Mouse (Mus musculus) neural tube, embryonic 13.5 days (tissue): ENCODE measurements around the gene Tmem151b. TPM values are rescaled to one million over a fixed set of nuclear protein-coding genes. Genes with fewer than 3 reads are reported as not detected.

ENCODE experiments used
- ATAC-seq: fragments of 200-750 bp; cut with Nextera tagmentation; 2 replicates; pipeline ENCODE4 v1.8.0; 2017; ENCODE audit warnings: low read depth, mild to moderate bottlenecking, moderate TSS enrichment, moderate library complexity
- H3K27ac ChIP-seq: fragments of 300-500 bp; sonication (generic); replicated peaks from 2 replicates; pipeline ENCODE4 v1.5.1; 2015; ENCODE audit warnings: moderate library complexity, mild to moderate bottlenecking, inconsistent platforms
- H3K27me3 ChIP-seq: fragments of 300-500 bp; sonication (generic); 2 replicates; pipeline ENCODE4 v1.6.1; 2015; ENCODE audit warnings: mild to moderate bottlenecking, inconsistent platforms
- H3K36me3 ChIP-seq: fragments of 300-500 bp; sonication (generic); 2 replicates; pipeline ENCODE4 v1.6.1; 2015; ENCODE audit warnings: mild to moderate bottlenecking, inconsistent platforms
- H3K4me1 ChIP-seq: fragments of 300-500 bp; sonication (generic); replicated peaks from 2 replicates; pipeline ENCODE4 v1.6.1; 2015; ENCODE audit warnings: inconsistent platforms
- H3K4me2 ChIP-seq: fragments of 300-500 bp; sonication (generic); 2 replicates; pipeline ENCODE4 v1.6.1; 2015; ENCODE audit warnings: inconsistent platforms, mild to moderate bottlenecking, moderate library complexity
- H3K4me3 ChIP-seq: fragments of 300-500 bp; sonication (generic); 2 replicates; pipeline ENCODE4 v1.5.1; 2015; ENCODE audit warnings: mild to moderate bottlenecking, inconsistent platforms
- H3K9ac ChIP-seq: fragments of 300-500 bp; sonication (generic); 2 replicates; pipeline ENCODE4 v1.6.1; 2015; ENCODE audit warnings: moderate library complexity, mild to moderate bottlenecking, inconsistent platforms
- H3K9me3 ChIP-seq: fragments of 300-500 bp; sonication (generic); 2 replicates; pipeline ENCODE4 v1.6.1; 2016; ENCODE audit warnings: inconsistent platforms
- WGBS: fragments of 180-500 bp; shearing (Covaris S2); methylation state at CpG from one replicate; pipeline ENCODE4 v1.1.7; 2015; 5-methylcytosine and 5-hydroxymethylcytosine counted together
- polyA plus RNA-seq: library from polyadenylated mRNA; unstranded; fragments of >200 nt; fragmentation: Nextera tagmentation; extraction: Ambion mirVana; gene quantifications from 2 replicates; pipeline ENCODE4 v1.2.1, GENCODE M21; 2015

Tmem151b gene
- polyA plus RNA-seq, 1 experiment from 2014 or later = 22.6 TPM

GRCm38 (mm10) chr17:45515204-45515726 is 34.2 kb downstream of the Tmem151b start:
- WGBS = 68% methylated on average over 15 of the region's 15 CpGs
- no peak overlapping the region for H3K4me3 ChIP-seq
- peaks cover 4% of the 10 kb centered on the region for H3K4me1 ChIP-seq
- no peak for ATAC-seq
- H3K27ac ChIP-seq = no peak overlapping the region
- peaks cover 38% of the 10 kb centered on the region for H3K36me3 ChIP-seq
- H3K9me3 ChIP-seq = no peaks in the 10 kb centered on the region
- H3K27me3 ChIP-seq = no peaks in the 10 kb centered on the region
- H3K9ac ChIP-seq = no peak overlapping the region
- no peak overlapping the region for H3K4me2 ChIP-seq

GRCm38 (mm10) chr17:45511757-45512156 is 37.7 kb downstream of the Tmem151b start:
- WGBS = 91% methylated on average over 4 of the region's 4 CpGs
- Histone ChIP-seq H3K27ac (no peak overlapping the region), H3K27me3 (no peaks in the 10 kb centered on the region), H3K4me1 (peaks cover 10% of the 10 kb centered on the region), H3K9me3 (no peaks in the 10 kb centered on the region), H3K4me2 (no peak overlapping the region), H3K36me3 (peaks cover 31% of the 10 kb centered on the region), H3K9ac (no peak overlapping the region), H3K4me3 (no peak overlapping the region)
- ATAC-seq = no peak

DNA sequence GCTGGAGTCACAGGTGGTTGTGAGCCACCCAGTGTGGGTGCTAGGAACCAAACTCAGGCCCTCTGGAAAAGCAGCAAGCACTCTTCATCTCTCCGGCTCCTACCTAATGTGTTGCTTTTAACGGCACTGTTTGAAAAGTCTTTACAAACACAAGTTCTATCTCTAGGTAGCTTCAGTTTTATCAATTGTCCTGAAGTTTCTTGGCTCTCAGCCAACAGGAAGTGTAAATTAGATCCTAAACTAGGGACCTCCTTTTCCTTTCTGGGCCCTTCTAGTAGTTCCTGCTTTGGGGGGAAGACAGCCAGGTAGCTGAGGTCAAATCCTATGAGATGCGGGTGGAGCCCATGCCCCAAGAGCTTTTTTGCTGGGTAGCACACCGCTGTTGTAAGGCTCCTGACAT is 38.6 kb downstream of the Tmem151b start:
- no peak for ATAC-seq
- H3K4me1 ChIP-seq = peaks cover 14% of the 10 kb centered on the region
- H3K27ac ChIP-seq = no peak overlapping the region
- 98% methylated on average over 4 of the region's 4 CpGs for WGBS
- H3K27me3 ChIP-seq = no peaks in the 10 kb centered on the region
- no peak overlapping the region for H3K4me3 ChIP-seq
- no peak overlapping the region for H3K9ac ChIP-seq
- H3K4me2 ChIP-seq = no peak overlapping the region
- H3K9me3 ChIP-seq = no peaks in the 10 kb centered on the region
- peaks cover 31% of the 10 kb centered on the region for H3K36me3 ChIP-seq

- Histone ChIP-seq H3K4me2 (peak within 1 kb of the TSS; percentile 45), H3K27me3 (no peaks in the 10 kb centered on the region), H3K9me3 (no peaks in the 10 kb centered on the region), H3K4me3 (peak within 1 kb of the TSS; percentile 67), H3K36me3 (peaks cover 25% of the 10 kb centered on the region), H3K27ac (peak within 1 kb of the TSS; percentile 91), H3K4me1 (peaks cover 14% of the 10 kb centered on the region), H3K9ac (peak within 1 kb of the TSS; percentile 80)
- peak; percentile 92 for ATAC-seq
- under 1% methylated on average over 42 of the region's 42 CpGs for WGBS
Observed at GRCm38 (mm10) chr17:45506700-45507189, 42.7 kb downstream of the Tmem151b start, which contains the start of gene Aars2. Gene Aars2 (plus strand): TSS chr17:45506841.

GRCm38 (mm10) chr17:45505941-45506465 is 43.5 kb downstream of the Tmem151b start:
- ATAC-seq = peak; percentile 37; the same call in 1 of the 2 replicates
- peaks cover 14% of the 10 kb centered on the region for H3K4me1 ChIP-seq
- WGBS = 74% methylated on average over 6 of the region's 6 CpGs
- H3K36me3 ChIP-seq = peaks cover 23% of the 10 kb centered on the region
- 0 out of 2 replicates have a peak overlapping the region, but pooled peaks have one; percentile 31 for H3K9ac ChIP-seq
- H3K9me3 ChIP-seq = no peaks in the 10 kb centered on the region
- H3K4me2 ChIP-seq = no peak overlapping the region
- H3K27ac ChIP-seq = no peak overlapping the region
- no peak overlapping the region for H3K4me3 ChIP-seq
- no peaks in the 10 kb centered on the region for H3K27me3 ChIP-seq

DNA sequence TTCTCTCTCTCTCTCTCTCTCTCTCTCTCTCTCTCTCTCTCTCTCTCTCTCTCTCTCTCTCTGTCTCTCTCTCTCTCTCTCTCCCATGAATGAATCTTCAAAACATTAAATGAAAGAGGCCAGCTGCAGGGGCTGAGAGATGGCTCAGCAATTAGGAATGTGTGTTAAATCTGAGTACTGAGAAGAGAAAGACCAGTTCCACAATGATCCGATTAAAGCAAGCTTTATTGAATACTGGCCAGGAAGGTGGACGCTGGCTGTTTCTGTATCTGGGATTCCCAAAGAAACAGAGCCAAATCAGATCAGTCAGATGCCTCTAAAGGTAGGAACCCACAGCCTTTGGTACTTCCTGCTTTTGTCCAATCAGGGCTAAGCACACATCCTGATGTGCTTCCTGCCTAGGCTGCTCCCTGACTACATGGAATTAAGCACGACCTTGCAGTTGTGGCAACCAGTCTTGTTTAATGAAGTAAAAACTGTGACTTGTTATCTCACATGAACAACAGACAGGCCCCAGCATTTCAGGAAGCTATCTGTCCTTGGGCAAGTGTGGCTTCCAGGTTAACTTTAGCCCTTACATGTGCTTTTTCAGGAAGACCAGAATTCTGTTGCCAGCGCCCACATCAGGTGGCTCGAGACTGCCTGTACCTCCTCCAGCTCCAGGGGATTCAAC is 46.0 kb downstream of the Tmem151b start:
- H3K27me3 ChIP-seq = no peaks in the 10 kb centered on the region; the same call in 1 of the 2 replicates
- no peak overlapping the region for H3K4me3 ChIP-seq
- peaks cover 2% of the 10 kb centered on the region; the same call in 1 of the 2 replicates for H3K36me3 ChIP-seq
- H3K27ac ChIP-seq = no peak overlapping the region
- no peaks in the 10 kb centered on the region for H3K9me3 ChIP-seq
- no peak overlapping the region for H3K9ac ChIP-seq
- ATAC-seq = no peak
- peaks cover 14% of the 10 kb centered on the region for H3K4me1 ChIP-seq
- 72% methylated on average over 5 of the region's 5 CpGs for WGBS
- H3K4me2 ChIP-seq = no peak overlapping the region

GRCm38 (mm10) chr17:45502324-45502723 is 47.2 kb downstream of the Tmem151b start:
- ATAC-seq = no peak
- 64% methylated on average over 4 of the region's 4 CpGs for WGBS

DNA sequence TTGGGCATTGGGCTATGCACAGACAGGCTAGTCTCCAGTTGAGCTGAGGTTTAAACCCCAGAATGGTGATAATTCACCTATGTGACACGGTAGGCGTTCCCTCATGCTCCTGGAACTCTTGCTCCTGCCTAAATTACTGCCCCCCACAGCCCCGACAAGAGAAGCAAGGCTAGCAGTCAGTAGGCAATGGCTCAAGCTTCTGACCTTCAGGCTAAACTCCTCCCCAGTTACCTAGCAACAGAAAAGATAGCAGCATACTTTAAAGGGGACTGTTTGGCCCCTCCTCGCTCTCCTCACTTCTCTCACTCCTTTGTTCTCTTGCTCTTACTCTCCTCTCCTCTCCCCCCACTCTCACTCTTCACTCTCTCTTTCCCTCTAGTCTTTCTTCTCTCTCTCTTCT is 48.5 kb downstream of the Tmem151b start:
- H3K27me3 ChIP-seq = no peaks in the 10 kb centered on the region; the same call in 1 of the 2 replicates
- H3K36me3 ChIP-seq = no peaks in the 10 kb centered on the region
- H3K4me3 ChIP-seq = no peak overlapping the region
- no peaks in the 10 kb centered on the region for H3K9me3 ChIP-seq
- H3K27ac ChIP-seq = no peak overlapping the region
- no peak overlapping the region for H3K4me2 ChIP-seq
- 0 out of 2 replicates have a peak, but pooled peaks cover under 1% of the 10 kb centered on the region for H3K4me1 ChIP-seq
- H3K9ac ChIP-seq = no peak overlapping the region
- WGBS = 21% methylated on average over 4 of the region's 4 CpGs
- ATAC-seq = no peak

More at GRCm38 (mm10) chr17:45502324-45502723, 47.2 kb downstream of the Tmem151b start:
- H3K9me3 ChIP-seq = no peaks in the 10 kb centered on the region
- no peak overlapping the region for H3K4me3 ChIP-seq
- no peak overlapping the region for H3K27ac ChIP-seq
- H3K4me2 ChIP-seq = no peak overlapping the region
- no peaks in the 10 kb centered on the region for H3K36me3 ChIP-seq
- H3K27me3 ChIP-seq = no peaks in the 10 kb centered on the region; the same call in 1 of the 2 replicates
- H3K4me1 ChIP-seq = peaks cover 8% of the 10 kb centered on the region
- H3K9ac ChIP-seq = no peak overlapping the region

- Histone ChIP-seq H3K27ac (no peak overlapping the region), H3K36me3 (no peaks in the 10 kb centered on the region), H3K27me3 (no peaks in the 10 kb centered on the region; the same call in 1 of the 2 replicates), H3K9me3 (no peaks in the 10 kb centered on the region), H3K4me2 (no peak overlapping the region), H3K4me3 (no peak overlapping the region), H3K4me1 (no peaks in the 10 kb centered on the region), H3K9ac (no peak overlapping the region)
- 66% methylated on average over 2 of the region's 2 CpGs for WGBS
- no peak for ATAC-seq
Observed at GRCm38 (mm10) chr17:45499516-45499915, 50.0 kb downstream of the Tmem151b start.

- Histone ChIP-seq H3K27me3 (no peaks in the 10 kb centered on the region; the same call in 1 of the 2 replicates), H3K36me3 (no peaks in the 10 kb centered on the region), H3K9ac (no peak overlapping the region), H3K4me2 (no peak overlapping the region), H3K4me1 (no peaks in the 10 kb centered on the region), H3K27ac (no peak overlapping the region), H3K9me3 (no peaks in the 10 kb centered on the region), H3K4me3 (no peak overlapping the region)
- ATAC-seq = no peak
- 84% methylated on average over 13 of the region's 13 CpGs for WGBS
Observed at GRCm38 (mm10) chr17:45498397-45498796, 51.1 kb downstream of the Tmem151b start.

GRCm38 (mm10) chr17:45495398-45495797 is 54.1 kb downstream of the Tmem151b start:
- Histone ChIP-seq H3K27me3 (no peaks in the 10 kb centered on the region; the same call in 1 of the 2 replicates), H3K4me3 (no peak overlapping the region), H3K4me1 (no peaks in the 10 kb centered on the region), H3K9me3 (no peaks in the 10 kb centered on the region), H3K36me3 (no peaks in the 10 kb centered on the region), H3K9ac (no peak overlapping the region), H3K27ac (no peak overlapping the region), H3K4me2 (no peak overlapping the region)
- ATAC-seq = no peak
- WGBS = 76% methylated on average over 11 of the region's 11 CpGs
